Mouse (Mus musculus): ENCODE results near the gene Rab3gap1.

DNA sequence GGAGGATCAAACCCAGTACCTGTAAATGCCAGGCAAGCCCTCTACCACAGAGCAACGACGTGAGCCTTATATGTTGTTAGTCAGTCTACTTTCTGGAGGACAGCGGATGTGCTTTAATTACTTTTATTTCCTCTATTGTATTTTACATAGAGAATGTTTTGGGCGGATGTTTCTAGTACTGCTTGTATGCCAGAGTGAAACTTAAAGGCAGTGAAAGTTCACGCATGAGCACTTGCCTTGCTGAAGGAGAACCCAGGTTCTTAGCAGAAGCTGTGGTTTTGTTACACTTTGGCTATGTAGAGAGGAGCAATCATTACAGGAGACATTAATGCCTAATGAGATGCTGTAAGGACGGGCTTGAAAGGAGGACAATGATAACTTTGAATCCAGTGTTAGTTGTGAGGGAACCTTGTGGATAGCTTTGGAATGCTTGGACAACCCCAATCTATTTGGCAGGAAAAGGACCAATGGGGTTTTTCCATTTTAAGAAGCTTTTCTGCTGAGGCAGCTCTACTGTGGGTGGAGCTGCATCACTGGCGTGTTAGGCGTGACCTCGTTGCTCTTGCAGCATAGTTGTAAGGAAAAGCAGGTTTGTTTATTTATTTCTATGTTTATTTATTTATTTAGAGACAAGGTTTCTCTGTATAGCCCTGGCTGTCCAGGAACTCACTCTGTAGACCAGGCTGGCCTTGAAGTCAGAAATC, 9.5 kb upstream of the Rab3gap1 start:
- TF ChIP-seq CTCF (conservative IDR thresholded peaks at IDR 0.05 in 1 of 2, IDR thresholded peaks at IDR 0.05 in 1 of 2; ENCODE audit: low read depth in 2 of 2, low read length in 2 of 2) (no peak), ELF1 (IDR thresholded peaks at IDR 0.05; ENCODE audit: low read depth, low read length) (no peak), RCOR1 (conservative IDR thresholded peaks at IDR 0.05; ENCODE audit: low read depth, low read length) (no peak), RAD21 (IDR thresholded peaks at IDR 0.05; ENCODE audit: low read depth, low read length) (no peak)
